Mouse (Mus musculus) midbrain, embryonic 11.5 days (tissue): Measurements from ENCODE around the gene Poln. TPM values are rescaled to one million over a fixed set of nuclear protein-coding genes. Genes with fewer than 3 reads are reported as not detected.

Experiments used
- ATAC-seq: fragments of 200-750 bp; cut with Nextera tagmentation; 2 replicates; pipeline ENCODE4 v1.8.0; 2017; ENCODE audit warnings: moderate TSS enrichment, moderate library complexity; ENCODE audit not compliant: low FRiP score
- DNase-seq: peaks from one replicate; pipeline ENCODE4 v3.0.0; 2015; ENCODE audit warnings: low spot score; ENCODE audit errors: missing footprints
- H3K27ac ChIP-seq: fragments of 300-500 bp; sonication (generic); 2 replicates; pipeline ENCODE4 v1.5.1; 2014; ENCODE audit warnings: low read depth, low read length
- H3K27me3 ChIP-seq: fragments of 300-500 bp; sonication (generic); 2 replicates; pipeline ENCODE4 v1.6.1; 2014; ENCODE audit warnings: mild to moderate bottlenecking, low read length, moderate library complexity, mixed read lengths; ENCODE audit not compliant: control insufficient read depth, insufficient read depth
- H3K36me3 ChIP-seq: fragments of 300-500 bp; sonication (generic); 2 replicates; pipeline ENCODE4 v1.6.1; 2014; ENCODE audit warnings: mild to moderate bottlenecking, low read length, moderate library complexity, mixed read lengths; ENCODE audit not compliant: control insufficient read depth, insufficient read depth
- H3K4me1 ChIP-seq: fragments of 300-500 bp; sonication (generic); 2 replicates; pipeline ENCODE4 v1.6.1; 2014; ENCODE audit warnings: low read length; ENCODE audit not compliant: control insufficient read depth, insufficient read depth
- H3K4me2 ChIP-seq: fragments of 300-500 bp; sonication (generic); 2 replicates; pipeline ENCODE4 v1.6.1; 2014; ENCODE audit warnings: mild to moderate bottlenecking, moderate library complexity
- H3K4me3 ChIP-seq: fragments of 300-500 bp; sonication (generic); 2 replicates; pipeline ENCODE4 v1.5.1; 2014; ENCODE audit warnings: low read depth, low read length
- H3K9ac ChIP-seq: fragments of 300-500 bp; sonication (generic); 2 replicates; pipeline ENCODE4 v1.6.1; 2014; ENCODE audit warnings: low read length
- H3K9me3 ChIP-seq: fragments of 300-500 bp; sonication (generic); 2 replicates; pipeline ENCODE4 v1.6.1; 2016; ENCODE audit warnings: low read length; ENCODE audit not compliant: control insufficient read depth
- WGBS: fragments of 180-500 bp; shearing (Covaris S2); extraction: QIAGEN DNeasy Blood & Tissue Kit; methylation state at CpG from one replicate; pipeline ENCODE4 v1.1.7; 2014; 5-methylcytosine and 5-hydroxymethylcytosine counted together
- polyA plus RNA-seq: library from polyadenylated mRNA; unstranded; fragments of >200 nt; fragmentation: Nextera tagmentation; extraction: Ambion mirVana; gene quantifications from 2 replicates; pipeline ENCODE4 v1.2.1, GENCODE M21; 2014

The Poln gene
- polyA plus RNA-seq, 1 experiment from 2014 or later, result 0.40 TPM

- 89% methylated on average over 4 of the region's 4 CpGs for WGBS
- Histone ChIP-seq H3K4me3 (no peak overlapping the region), H3K9me3 (no peaks in the 10 kb centered on the region), H3K4me1 (no peaks in the 10 kb centered on the region), H3K4me2 (no peak overlapping the region), H3K27ac (no peak overlapping the region), H3K9ac (no peak overlapping the region), H3K27me3 (no peaks in the 10 kb centered on the region), H3K36me3 (no peaks in the 10 kb centered on the region)
- no peak for DNase-seq
- ATAC-seq, result no peak
These were observed 32.8 kb upstream of the Poln start for GRCm38 (mm10) chr5:34202006-34202405.

GRCm38 (mm10) chr5:34201396-34201795 lies 32.1 kb upstream of the Poln start:
- H3K4me2 ChIP-seq, result no peak overlapping the region
- H3K4me3 ChIP-seq, result no peak overlapping the region
- H3K27me3 ChIP-seq, result no peaks in the 10 kb centered on the region
- H3K36me3 ChIP-seq, result no peaks in the 10 kb centered on the region
- ATAC-seq (no peak), DNase-seq (no peak)
- no peaks in the 10 kb centered on the region for H3K9me3 ChIP-seq
- no peaks in the 10 kb centered on the region for H3K4me1 ChIP-seq
- no peak overlapping the region for H3K27ac ChIP-seq
- no peak overlapping the region for H3K9ac ChIP-seq
- WGBS, result 83% methylated on average over 2 of the region's 2 CpGs

- ATAC-seq (no peak), DNase-seq (no peak)
- Histone ChIP-seq H3K36me3 (no peaks in the 10 kb centered on the region), H3K9me3 (no peaks in the 10 kb centered on the region), H3K27me3 (no peaks in the 10 kb centered on the region), H3K4me1 (no peaks in the 10 kb centered on the region), H3K9ac (no peak overlapping the region), H3K27ac (no peak overlapping the region), H3K4me3 (no peak overlapping the region), H3K4me2 (no peak overlapping the region)
- 83% methylated on average over 6 of the region's 6 CpGs for WGBS
These were observed 29.4 kb upstream of the Poln start for GRCm38 (mm10) chr5:34198615-34199014.

- no peak for ATAC-seq
These were observed 28.0 kb upstream of the Poln start for GRCm38 (mm10) chr5:34197243-34197642.

GRCm38 (mm10) chr5:34196423-34196822 lies 27.2 kb upstream of the Poln start:
- Histone ChIP-seq H3K4me3 (no peak overlapping the region), H3K36me3 (no peaks in the 10 kb centered on the region), H3K27me3 (no peaks in the 10 kb centered on the region), H3K4me2 (no peak overlapping the region), H3K27ac (no peak overlapping the region), H3K9ac (no peak overlapping the region), H3K9me3 (no peaks in the 10 kb centered on the region), H3K4me1 (no peaks in the 10 kb centered on the region)
- DNase-seq, result no peak
- WGBS, result 85% methylated on average over 7 of the region's 7 CpGs
- ATAC-seq, result no peak

More at GRCm38 (mm10) chr5:34197243-34197642, 28.0 kb upstream of the Poln start:
- H3K36me3 ChIP-seq, result no peaks in the 10 kb centered on the region
- no peaks in the 10 kb centered on the region for H3K4me1 ChIP-seq
- no peak overlapping the region for H3K27ac ChIP-seq
- no peak overlapping the region for H3K9ac ChIP-seq
- H3K4me2 ChIP-seq, result no peak overlapping the region
- no peaks in the 10 kb centered on the region for H3K9me3 ChIP-seq
- no peak overlapping the region for H3K4me3 ChIP-seq
- no peak for DNase-seq
- 74% methylated on average over 4 of the region's 4 CpGs for WGBS
- no peaks in the 10 kb centered on the region for H3K27me3 ChIP-seq

GRCm38 (mm10) chr5:34195786-34196185 lies 26.5 kb upstream of the Poln start:
- Histone ChIP-seq H3K4me3 (no peak overlapping the region), H3K27ac (no peak overlapping the region), H3K4me2 (no peak overlapping the region), H3K9ac (no peak overlapping the region), H3K36me3 (no peaks in the 10 kb centered on the region), H3K4me1 (no peaks in the 10 kb centered on the region), H3K27me3 (no peaks in the 10 kb centered on the region), H3K9me3 (no peaks in the 10 kb centered on the region)
- DNase-seq (no peak), ATAC-seq (no peak)
- WGBS, result 94% methylated on average over 12 of the region's 12 CpGs

GRCm38 (mm10) chr5:34194975-34195662 lies 25.9 kb upstream of the Poln start:
- Histone ChIP-seq H3K36me3 (no peaks in the 10 kb centered on the region), H3K9me3 (no peaks in the 10 kb centered on the region), H3K4me3 (no peak overlapping the region), H3K4me2 (no peak overlapping the region), H3K27ac (no peak overlapping the region), H3K27me3 (no peaks in the 10 kb centered on the region), H3K9ac (no peak overlapping the region), H3K4me1 (no peaks in the 10 kb centered on the region)
- no peak for ATAC-seq
- WGBS, result 84% methylated on average over 6 of the region's 6 CpGs
- DNase-seq, result no peak

GRCm38 (mm10) chr5:34194426-34194825 lies 25.2 kb upstream of the Poln start:
- ATAC-seq, result no peak
- no peak overlapping the region for H3K4me3 ChIP-seq
- H3K4me2 ChIP-seq, result no peak overlapping the region
- 58% methylated on average over 1 of the region's 1 CpGs for WGBS
- no peaks in the 10 kb centered on the region for H3K4me1 ChIP-seq
- no peak overlapping the region for H3K27ac ChIP-seq
- no peak overlapping the region for H3K9ac ChIP-seq
- no peaks in the 10 kb centered on the region; the same call in 1 of the 2 replicates for H3K27me3 ChIP-seq
- DNase-seq, result no peak
- no peaks in the 10 kb centered on the region for H3K36me3 ChIP-seq
- no peaks in the 10 kb centered on the region for H3K9me3 ChIP-seq

GRCm38 (mm10) chr5:34191843-34192242 lies 22.6 kb upstream of the Poln start:
- no peak for ATAC-seq
- WGBS, result 76% methylated on average over 4 of the region's 4 CpGs
- H3K4me1 ChIP-seq, result peaks cover 5% of the 10 kb centered on the region
- no peak for DNase-seq
- H3K9ac ChIP-seq, result no peak overlapping the region
- no peaks in the 10 kb centered on the region for H3K36me3 ChIP-seq
- H3K4me2 ChIP-seq, result no peak overlapping the region
- H3K27me3 ChIP-seq, result no peaks in the 10 kb centered on the region; the same call in 1 of the 2 replicates
- no peak overlapping the region for H3K27ac ChIP-seq
- no peaks in the 10 kb centered on the region for H3K9me3 ChIP-seq
- no peak overlapping the region for H3K4me3 ChIP-seq
